Mouse (Mus musculus) cerebellum, adult 2 months (tissue): ENCODE measurements around the gene Prx. TPM values are rescaled to one million over a fixed set of nuclear protein-coding genes. Genes with fewer than 3 reads are reported as not detected.

Experiments used
- DNase-seq, 2 experiments: peaks; one replicate each; pipeline ENCODE4 v3.0.0; 2021
- H3K27ac ChIP-seq: fragments of 200-500 bp; 2 replicates; pipeline ENCODE4 v1.5.1; 2012; ENCODE audit warnings: low read length, control low read depth, inconsistent platforms; ENCODE audit not compliant: insufficient read depth
- H3K27me3 ChIP-seq: fragments of 200-500 bp; 2 replicates; pipeline ENCODE4 v1.6.1; 2012; ENCODE audit warnings: inconsistent platforms, mild to moderate bottlenecking, low read length, moderate library complexity; ENCODE audit not compliant: control insufficient read depth, insufficient read depth
- H3K4me1 ChIP-seq: fragments of 200-500 bp; 2 replicates; pipeline ENCODE4 v1.6.1; 2011; ENCODE audit warnings: low read length; ENCODE audit not compliant: control insufficient read depth, insufficient read depth
- H3K4me3 ChIP-seq: fragments of 200-500 bp; replicated peaks from 2 replicates; pipeline ENCODE3; 2011; ENCODE audit warnings: mild to moderate bottlenecking, low read depth, low read length, control low read depth; ENCODE audit not compliant: insufficient read depth
- CTCF ChIP-seq: fragments of 200-500 bp; IDR thresholded peaks from 2 replicates; pipeline ENCODE4 v1.5.1; 2011; ENCODE audit warnings: low read depth, mild to moderate bottlenecking, control low read depth, low read length, moderate library complexity, borderline replicate concordance; ENCODE audit not compliant: insufficient read depth
- POLR2A ChIP-seq: fragments of 200-500 bp; IDR thresholded peaks from 2 replicates; pipeline ENCODE4 v1.6.1; 2011; ENCODE audit warnings: low read length, control low read depth, borderline replicate concordance; ENCODE audit not compliant: insufficient read depth
- WGBS: fragments of 180-500 bp; shearing (Covaris S2); methylation state at CpG from one replicate; pipeline ENCODE4 v1.1.7; 2018; 5-methylcytosine and 5-hydroxymethylcytosine counted together
- polyA plus RNA-seq: library from polyadenylated mRNA; depleted of rRNA; stranded (reverse); fragments of >200 nt; gene quantifications from 2 replicates; pipeline ENCODE4 v1.2.3, GENCODE M21; 2012; rRNA removed

The Prx gene
- polyA plus RNA-seq, 1 experiment: 0.34 TPM

DNA sequence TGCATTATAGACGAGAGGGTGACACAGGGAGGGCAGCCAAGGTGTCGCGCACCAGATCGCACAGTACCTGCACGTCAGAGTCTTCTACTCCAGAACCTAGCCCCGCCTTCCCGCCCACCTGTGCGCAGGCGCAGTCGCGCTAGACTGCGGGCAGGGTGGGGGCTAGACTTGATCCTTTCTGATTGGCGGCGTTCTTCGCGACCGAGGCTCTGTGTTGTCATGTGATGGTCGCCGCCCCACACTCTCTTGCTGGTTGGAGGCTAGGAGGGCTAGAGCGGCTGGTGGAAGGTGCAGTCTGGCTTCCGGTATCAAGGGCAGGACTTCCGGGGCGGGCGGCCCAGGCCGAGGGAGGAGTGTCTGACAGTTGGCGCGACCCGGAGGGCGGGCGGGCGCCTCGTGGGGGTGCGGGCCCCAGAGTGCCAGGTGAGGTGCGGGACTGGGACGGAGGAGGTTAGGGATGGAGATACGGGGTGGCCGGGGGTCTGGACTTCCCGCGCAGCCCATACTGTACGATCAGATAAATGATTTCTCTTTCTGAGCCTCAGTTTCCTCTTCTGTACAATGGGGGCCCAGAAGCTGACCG is 53.9 kb downstream of the Prx start, which contains the start of the genes Pld3 and 2310022A10Rik:
TSS of gene Pld3 (minus strand) at position 288 of the 583 bp plus-strand sequence.
TSS of gene 2310022A10Rik (plus strand) at position 303 of the 583 bp plus-strand sequence.
- under 1% methylated on average over 41 of the region's 41 CpGs for WGBS
- DNase-seq: peak; percentile 97 to 99
- H3K27ac ChIP-seq: peak within 1 kb of the TSS; percentile 39; the same call in 1 of the 2 replicates
- H3K4me3 ChIP-seq: peak within 1 kb of the TSS; percentile 91
- TF ChIP-seq CTCF: no peak
- peak; percentile 97 for TF ChIP-seq POLR2A
- H3K4me1 ChIP-seq: no peaks in the 10 kb centered on the region
- H3K27me3 ChIP-seq: no peaks in the 10 kb centered on the region

DNA sequence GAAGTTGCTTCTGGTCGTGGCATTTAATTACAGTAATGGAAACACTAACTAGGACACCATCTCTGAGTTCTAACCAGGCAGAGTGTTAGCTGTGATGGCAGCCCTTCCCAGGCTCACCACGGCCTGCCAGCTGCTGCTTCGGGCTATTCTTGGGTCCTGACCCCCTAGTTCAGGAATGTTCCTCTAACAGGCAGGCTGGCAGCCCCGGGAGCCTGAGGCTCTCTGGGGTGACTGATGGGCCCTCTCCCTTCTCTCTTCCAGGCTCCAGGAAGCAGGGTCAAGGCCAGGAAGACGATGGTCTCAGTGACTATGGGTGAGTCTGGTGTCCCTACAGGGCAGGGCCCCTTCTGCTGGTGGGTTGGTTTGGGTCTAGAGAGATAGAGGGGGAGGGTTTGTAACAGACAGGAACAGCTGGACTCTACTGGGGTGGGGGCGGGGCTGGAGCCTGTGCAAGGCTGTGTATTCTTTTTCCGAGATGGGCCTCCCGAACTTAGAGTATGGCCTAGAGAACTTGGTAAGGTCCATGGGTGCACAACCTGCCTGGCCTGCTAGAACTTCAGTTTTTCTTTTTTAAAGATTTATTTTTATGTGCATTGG is 61.3 kb downstream of the Prx start:
- WGBS: 61% methylated on average over 8 of the region's 8 CpGs
- TF ChIP-seq CTCF (no peak), POLR2A (no peak)
- no peaks in the 10 kb centered on the region for H3K4me1 ChIP-seq

DNA sequence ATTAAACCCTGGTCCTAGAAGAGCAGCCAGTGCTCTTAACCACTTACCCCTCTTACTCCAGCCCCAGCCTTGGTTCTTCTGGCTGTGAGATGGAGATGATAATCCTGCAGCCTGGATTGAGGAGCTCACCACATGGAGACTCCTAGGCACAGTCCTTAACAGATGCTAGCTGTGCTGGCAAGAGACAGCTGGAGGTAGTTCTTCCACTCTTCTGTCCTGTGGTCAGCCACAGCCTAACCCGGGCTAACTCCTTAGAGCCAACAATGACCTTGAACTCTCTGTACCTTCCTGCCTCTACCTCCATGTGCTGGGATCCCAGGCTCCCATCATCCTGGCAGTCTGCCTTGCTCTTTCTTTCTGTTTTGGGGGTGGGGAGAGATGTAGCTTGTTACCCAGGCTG is 61.9 kb downstream of the Prx start:
- WGBS: 89% methylated on average over 1 of the region's 1 CpGs
- H3K27me3 ChIP-seq: no peaks in the 10 kb centered on the region
- TF ChIP-seq CTCF (no peak), POLR2A (no peak)
- no peaks in the 10 kb centered on the region for H3K4me1 ChIP-seq
- DNase-seq: no peak
- no peak overlapping the region for H3K27ac ChIP-seq
- no peak overlapping the region for H3K4me3 ChIP-seq

More for the DNA sequence above, 61.3 kb downstream of the Prx start:
- H3K27me3 ChIP-seq: no peaks in the 10 kb centered on the region
- no peak overlapping the region for H3K4me3 ChIP-seq
- no peak for DNase-seq
- H3K27ac ChIP-seq: no peak overlapping the region

Other genes with a start within 250 kb of the Prx start
- 56.7 and 64.1 TPM in 2 replicates for gene Numbl, start 240.9 kb upstream of the Prx start, polyA plus RNA-seq
- gene Ltbp4, start 161.6 kb upstream of the Prx start, polyA plus RNA-seq: 26.9 and 28.2 TPM in 2 replicates
- 41.6 and 43.7 TPM in 2 replicates for gene Shkbp1, start 143.3 kb upstream of the Prx start, polyA plus RNA-seq
- gene Gm20479, start 141.9 kb upstream of the Prx start, polyA plus RNA-seq: 0.38 TPM in 1 of 2 replicates, not detected in the other
- gene Sptbn4, start 51.6 kb upstream of the Prx start, polyA plus RNA-seq: 171 and 177 TPM in 2 replicates
- gene Blvrb, start 51.3 kb upstream of the Prx start, polyA plus RNA-seq: 24.2 and 25.2 TPM in 2 replicates
- 8.1 and 8.9 TPM in 2 replicates for gene Sertad3, start 25.6 kb upstream of the Prx start, polyA plus RNA-seq
- gene Sertad1, start 12.4 kb upstream of the Prx start, polyA plus RNA-seq: 17.4 and 17.9 TPM in 2 replicates
- gene Hipk4, start 23.9 kb downstream of the Prx start, polyA plus RNA-seq: 0.20 and 0.21 TPM in 2 replicates
- 220 and 242 TPM in 2 replicates for gene Pld3, start 53.9 kb downstream of the Prx start, polyA plus RNA-seq
- 45.7 and 46.2 TPM in 2 replicates for gene 2310022A10Rik, start 53.9 kb downstream of the Prx start, polyA plus RNA-seq
- gene Akt2, start 92.2 kb downstream of the Prx start, polyA plus RNA-seq: 106 and 119 TPM in 2 replicates
- gene Ttc9b, start 154.6 kb downstream of the Prx start, polyA plus RNA-seq: 62.2 and 67.5 TPM in 2 replicates
- 96.7 and 99.4 TPM in 2 replicates for gene Map3k10, start 175.3 kb downstream of the Prx start, polyA plus RNA-seq
- 4.3 and 4.6 TPM in 2 replicates for gene Zfp607b, start 190.0 kb downstream of the Prx start, polyA plus RNA-seq
- 15.8 and 16.3 TPM in 2 replicates for gene Zfp60, start 232.1 kb downstream of the Prx start, polyA plus RNA-seq